Mouse (Mus musculus) cerebellum, adult 2 months (tissue): ENCODE measurements around the gene Tor1aip1.

Source experiments
- CTCF ChIP-seq: fragments of 200-500 bp; IDR thresholded peaks from 2 replicates; pipeline ENCODE4 v1.5.1; 2011; ENCODE audit warnings: low read depth, mild to moderate bottlenecking, control low read depth, low read length, moderate library complexity, borderline replicate concordance; ENCODE audit not compliant: insufficient read depth
- POLR2A ChIP-seq: fragments of 200-500 bp; IDR thresholded peaks from 2 replicates; pipeline ENCODE4 v1.6.1; 2011; ENCODE audit warnings: low read length, control low read depth, borderline replicate concordance; ENCODE audit not compliant: insufficient read depth

DNA sequence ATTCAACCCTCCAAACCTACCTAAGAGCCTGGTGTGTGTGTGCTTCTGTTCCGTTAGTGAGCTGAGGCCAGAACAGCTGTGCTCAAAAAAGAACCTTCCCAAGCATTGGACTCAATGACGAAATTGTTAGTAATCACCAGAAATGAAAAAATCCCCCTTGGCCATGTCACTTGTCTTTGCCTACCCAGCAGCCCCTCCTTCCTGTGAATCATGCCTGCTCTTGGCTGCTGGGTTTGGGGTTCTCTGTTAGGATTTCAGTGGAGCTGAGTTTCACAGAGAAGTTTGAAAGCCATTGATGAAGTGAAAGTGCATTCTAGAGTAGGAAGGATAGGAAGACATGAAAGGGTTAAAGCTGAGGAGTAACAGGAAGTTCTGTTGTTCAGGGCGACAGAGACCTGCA, 29.9 kb upstream of the Tor1aip1 start:
- no peak for TF ChIP-seq CTCF
- TF ChIP-seq POLR2A: no peak
